Mouse (Mus musculus) duodenum, adult 2 months (tissue): ENCODE measurements around the gene Gm11214. TPM values are rescaled to one million over a fixed set of nuclear protein-coding genes. Genes with fewer than 3 reads are reported as not detected.

Experiments used
- polyA plus RNA-seq: library from polyadenylated mRNA; depleted of rRNA; stranded (reverse); fragments of >200 nt; gene quantifications from 2 replicates; pipeline ENCODE4 v1.2.3, GENCODE M21; 2012; ENCODE audit warnings: low replicate concordance; rRNA removed

Gene Gm11214
- not detected in 2 replicates for polyA plus RNA-seq

GRCm38 (mm10) chr4:63663279-63663678 lies at the start of gene Gm11214:
Gene Gm11214, minus strand, starts transcription at chr4:63663379.

DNA sequence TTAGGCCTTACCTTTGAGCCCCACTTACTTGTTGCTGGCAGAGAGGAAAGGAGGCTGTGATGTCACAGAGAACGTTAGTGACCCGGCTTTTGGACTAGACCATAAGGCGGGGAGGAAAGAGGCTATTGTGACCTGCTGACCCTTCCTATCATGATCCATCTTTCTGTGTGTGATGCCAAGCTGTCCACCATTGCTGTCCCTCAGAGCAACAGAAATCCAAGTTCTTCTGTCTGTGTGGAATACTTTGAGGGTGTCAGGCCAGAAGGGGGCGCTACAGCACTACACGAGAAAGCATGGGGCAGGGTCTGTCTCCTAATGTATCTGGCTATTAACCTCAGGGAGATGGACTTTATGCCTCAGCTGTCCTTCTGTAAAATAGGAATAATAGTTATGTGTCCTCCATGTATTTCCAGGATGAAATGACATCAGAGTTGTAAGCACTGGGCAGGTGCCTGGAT lies 40.8 kb downstream of the Gm11214 start, which contains the start of gene Tex48:
Gene Tex48, minus strand, starts transcription at position 51 of the 458 bp plus-strand sequence.

Other genes starting within 250 kb of the Gm11214 start
- gene Whrn, start 167.4 kb downstream of the Gm11214 start, polyA plus RNA-seq, result 16.1 and 30.1 TPM in 2 replicates
- gene Atp6v1g1, start 118.6 kb downstream of the Gm11214 start, polyA plus RNA-seq, result 12.3 and 12.4 TPM in 2 replicates
- 5.7 and 7.8 TPM in 2 replicates for gene Tmem268, start 104.6 kb downstream of the Gm11214 start, polyA plus RNA-seq
- not detected in 2 replicates for gene Gm11213, start 58.1 kb downstream of the Gm11214 start, polyA plus RNA-seq
- gene Tex48, start 41.0 kb downstream of the Gm11214 start, polyA plus RNA-seq, result not detected in 2 replicates
- gene Tnfsf15, start 81.7 kb upstream of the Gm11214 start, polyA plus RNA-seq, result 0.05 and 0.17 TPM in 2 replicates
- 0.02 and 0.11 TPM in 2 replicates for gene Tnfsf8, start 198.0 kb upstream of the Gm11214 start, polyA plus RNA-seq